ENCODE assay signal across 21 mouse cellular contexts in genomic region chr9:116301602-116302001, GRCm38 (mm10).
DNase-seq lines count a peak whose midpoint lies in the region; ATAC-seq and TF ChIP-seq lines count a peak whose summit lies in the region.
"Had no signal": no experiment of that assay in that cellular context is flagged by ENCODE, and none has a peak within 500 bp of the region (broad histone marks: within the 10 kb centered on the region; RNA-seq: fewer than 3 reads in every experiment).

No protein-coding gene starts in this region.

- H3K36me3 ChIP-seq in kidney, embryonic 14.5 days (ENCODE audit: control insufficient read depth, insufficient read depth, low read length): no peaks in the 10 kb centered on the region
- H3K36me3 ChIP-seq in kidney, embryonic 16.5 days (ENCODE audit: insufficient read depth, low read length): no peaks in the 10 kb centered on the region
- H3K36me3 ChIP-seq in limb, embryonic 13.5 days: no peaks in the 10 kb centered on the region
- no peaks in the 10 kb centered on the region for H3K36me3 ChIP-seq in limb, embryonic 10.5 days
- H3K36me3 ChIP-seq in stomach, embryonic 14.5 days (ENCODE audit: control insufficient read depth, insufficient read depth, low read length): no peaks in the 10 kb centered on the region
- H3K36me3 ChIP-seq in stomach, postnatal 0 days (ENCODE audit: control insufficient read depth, insufficient read depth, low read length): no peaks in the 10 kb centered on the region
- H3K36me3 ChIP-seq: G1E had no signal

- DNase-seq in limb, embryonic 10.5 days (ENCODE audit: low spot score): no peak
- no peak for DNase-seq in stomach, postnatal 0 days (ENCODE audit: low spot score)
- DNase-seq: adrenal gland, adult 2 months; adrenal gland, adult 8-10 months; adrenal gland, postnatal 10 days; adrenal gland, postnatal 14 days; adrenal gland, postnatal 25 days; adrenal gland, postnatal 36 days; B cell, adult 2 months; cerebellum, adult 11 months; cerebellum, adult 11-12 months; cerebellum, adult 18-20 months had no signal

- no peak overlapping the region for H3K9ac ChIP-seq in kidney, embryonic 14.5 days (ENCODE audit: low read depth, low read length)
- no peak overlapping the region for H3K9ac ChIP-seq in kidney, embryonic 16.5 days (replicated peaks; ENCODE audit: low read length)
- H3K9ac ChIP-seq in limb, embryonic 13.5 days: no peak overlapping the region
- no peak overlapping the region for H3K9ac ChIP-seq in stomach, embryonic 14.5 days (replicated peaks; ENCODE audit: low read depth, low read length)
- H3K9ac ChIP-seq in stomach, postnatal 0 days (ENCODE audit: low read length): no peak overlapping the region

- ATAC-seq in kidney, embryonic 14.5 days (ENCODE audit: low FRiP score, low TSS enrichment): peak; percentile 66; the same call in 1 of the 2 replicates
- no peak for ATAC-seq in kidney, embryonic 16.5 days (ENCODE audit: low FRiP score, low TSS enrichment)
- ATAC-seq in limb, embryonic 13.5 days (ENCODE audit: low FRiP score, low read depth): no peak
- ATAC-seq in stomach, embryonic 14.5 days (ENCODE audit: insufficient number of reproducible peaks, insufficient read depth, low FRiP score, low read depth): 0 out of 2 replicates have a peak, but pooled peaks have one; percentile 65
- no peak for ATAC-seq in stomach, postnatal 0 days (ENCODE audit: low FRiP score, low TSS enrichment)
- ATAC-seq: activated CD4-positive, CD25-positive, alpha-beta regulatory T cell, adult 4 months; CD4-positive, CD25-positive, alpha-beta regulatory T cell, adult 4 months; Patski had no signal

- no peak for TF ChIP-seq EP300 in stomach, postnatal 0 days (optimal IDR thresholded peaks at IDR 0.05)

- no peak for TF ChIP-seq CTCF in stomach, postnatal 0 days (IDR thresholded peaks at IDR 0.05; ENCODE audit: low read depth)

- H3K27me3 ChIP-seq in kidney, embryonic 14.5 days (ENCODE audit: control insufficient read depth, insufficient read depth, low read length): no peaks in the 10 kb centered on the region
- no peaks in the 10 kb centered on the region for H3K27me3 ChIP-seq in kidney, embryonic 16.5 days (ENCODE audit: insufficient read depth, low read length)
- no peaks in the 10 kb centered on the region for H3K27me3 ChIP-seq in limb, embryonic 13.5 days
- H3K27me3 ChIP-seq in limb, embryonic 10.5 days (ENCODE audit: low read depth, poor library complexity, severe bottlenecking): no peaks in the 10 kb centered on the region
- H3K27me3 ChIP-seq in stomach, embryonic 14.5 days (ENCODE audit: control insufficient read depth, insufficient read depth, low read length): no peaks in the 10 kb centered on the region
- H3K27me3 ChIP-seq in stomach, postnatal 0 days (ENCODE audit: control insufficient read depth, insufficient read depth, low read length): no peaks in the 10 kb centered on the region
- H3K27me3 ChIP-seq: CH12.LX, Patski had no signal

- H3K4me2 ChIP-seq in kidney, embryonic 14.5 days (replicated peaks; ENCODE audit: low read depth, low read length): no peak overlapping the region
- H3K4me2 ChIP-seq in kidney, embryonic 16.5 days (replicated peaks; ENCODE audit: low read depth, low read length): no peak overlapping the region
- no peak overlapping the region for H3K4me2 ChIP-seq in limb, embryonic 13.5 days (replicated peaks)
- no peak overlapping the region for H3K4me2 ChIP-seq in stomach, embryonic 14.5 days (replicated peaks; ENCODE audit: low read depth, low read length)
- H3K4me2 ChIP-seq in stomach, postnatal 0 days (replicated peaks; ENCODE audit: low read depth): no peak overlapping the region

- no peak overlapping the region for H3K4me3 ChIP-seq in kidney, embryonic 14.5 days (ENCODE audit: low read length)
- H3K4me3 ChIP-seq in kidney, embryonic 16.5 days (ENCODE audit: low read length): no peak overlapping the region
- H3K4me3 ChIP-seq in limb, embryonic 13.5 days: no peak overlapping the region
- H3K4me3 ChIP-seq in limb, embryonic 10.5 days: no peak overlapping the region
- H3K4me3 ChIP-seq in stomach, embryonic 14.5 days (ENCODE audit: low read depth, low read length): no peak overlapping the region
- no peak overlapping the region for H3K4me3 ChIP-seq in stomach, postnatal 0 days (ENCODE audit: low read depth, low read length)

- H3K27ac ChIP-seq in kidney, embryonic 14.5 days (ENCODE audit: low read depth, low read length): no peak overlapping the region
- no peak overlapping the region for H3K27ac ChIP-seq in kidney, embryonic 16.5 days (ENCODE audit: low read length)
- H3K27ac ChIP-seq in limb, embryonic 13.5 days: 0 out of 2 replicates have a peak overlapping the region, but pooled peaks have one; percentile 15
- H3K27ac ChIP-seq in limb, embryonic 10.5 days: no peak overlapping the region
- no peak overlapping the region for H3K27ac ChIP-seq in stomach, embryonic 14.5 days (ENCODE audit: low read length)
- no peak overlapping the region for H3K27ac ChIP-seq in stomach, postnatal 0 days (replicated peaks)

- no peaks in the 10 kb centered on the region for H3K9me3 ChIP-seq in kidney, embryonic 14.5 days (ENCODE audit: control insufficient read depth, low read length)
- H3K9me3 ChIP-seq in kidney, embryonic 16.5 days (ENCODE audit: low read length): no peaks in the 10 kb centered on the region; the same call in 1 of the 2 replicates
- 0 out of 2 replicates have a peak, but pooled peaks cover under 1% of the 10 kb centered on the region for H3K9me3 ChIP-seq in limb, embryonic 13.5 days
- H3K9me3 ChIP-seq in limb, embryonic 10.5 days (replicated peaks): no peaks in the 10 kb centered on the region
- 0 out of 2 replicates have a peak, but pooled peaks cover 3% of the 10 kb centered on the region for H3K9me3 ChIP-seq in stomach, embryonic 14.5 days (ENCODE audit: control insufficient read depth, low read depth, low read length)
- H3K9me3 ChIP-seq in stomach, postnatal 0 days (ENCODE audit: control insufficient read depth, low read length): no peaks in the 10 kb centered on the region

- WGBS in kidney, embryonic 14.5 days: 78% methylated on average over 2 of the region's 2 CpGs
- 67% methylated on average over 2 of the region's 2 CpGs for whole genome bisulfite sequencing in kidney, embryonic 16.5 days
- WGBS in limb, embryonic 13.5 days: 70% methylated on average over 2 of the region's 2 CpGs
- 93% methylated on average over 2 of the region's 2 CpGs for WGBS in limb, embryonic 10.5 days
- 77% methylated on average over 2 of the region's 2 CpGs for WGBS in stomach, embryonic 14.5 days
- WGBS in stomach, postnatal 0 days: 69% methylated on average over 2 of the region's 2 CpGs

- H3K4me1 ChIP-seq in kidney, embryonic 14.5 days (ENCODE audit: control insufficient read depth, insufficient read depth, low read length): no peaks in the 10 kb centered on the region
- H3K4me1 ChIP-seq in kidney, embryonic 16.5 days (ENCODE audit: insufficient read depth, low read length): no peaks in the 10 kb centered on the region
- peaks cover 15% of the 10 kb centered on the region for H3K4me1 ChIP-seq in limb, embryonic 13.5 days
- H3K4me1 ChIP-seq in limb, embryonic 10.5 days: no peaks in the 10 kb centered on the region
- 0 out of 2 replicates have a peak, but pooled peaks cover 5% of the 10 kb centered on the region for H3K4me1 ChIP-seq in stomach, embryonic 14.5 days (ENCODE audit: control insufficient read depth, insufficient read depth, low read length)
- no peaks in the 10 kb centered on the region for H3K4me1 ChIP-seq in stomach, postnatal 0 days (replicated peaks; ENCODE audit: control insufficient read depth, insufficient read depth)

Comparison
In these comparisons a context has a peak if more than half of its experiments do, and no peak if none do; other contexts are left out.
1. ATAC-seq: peak in kidney, embryonic 14.5 days (single experiment) and stomach, embryonic 14.5 days (single experiment); none in kidney, embryonic 16.5 days (single experiment), limb, embryonic 13.5 days (single experiment) and stomach, postnatal 0 days (single experiment).